Mouse (Mus musculus) hindbrain, embryonic 14.5 days (tissue): ENCODE measurements around the gene Adcy6. TPM values are rescaled to one million over a fixed set of nuclear protein-coding genes. Genes with fewer than 3 reads are reported as not detected.
A peak's percentile ranks its signal among the peaks of the same experiment; 100 is the strongest.

Experiments used
- ATAC-seq: fragments of 200-750 bp; cut with Nextera tagmentation; 2 replicates; pipeline ENCODE4 v1.8.0; 2017; ENCODE audit warnings: moderate number of reproducible peaks, mild to moderate bottlenecking, moderate TSS enrichment, moderate library complexity; ENCODE audit not compliant: low FRiP score
- DNase-seq: peaks from one replicate; pipeline ENCODE4 v3.0.0-alpha.2; 2015; ENCODE audit warnings: low spot score
- H3K27ac ChIP-seq: fragments of 300-500 bp; sonication (generic); 2 replicates; pipeline ENCODE4 v1.5.1; 2014; ENCODE audit warnings: mild to moderate bottlenecking, moderate library complexity
- H3K27me3 ChIP-seq: fragments of 300-500 bp; sonication (generic); 2 replicates; pipeline ENCODE4 v1.6.1; 2014; ENCODE audit warnings: mild to moderate bottlenecking, low read length, mixed read lengths; ENCODE audit not compliant: control insufficient read depth, insufficient read depth
- H3K36me3 ChIP-seq: fragments of 300-500 bp; sonication (generic); replicated peaks from 2 replicates; pipeline ENCODE4 v1.6.1; 2014; ENCODE audit not compliant: control insufficient read depth, insufficient read depth
- H3K4me1 ChIP-seq: fragments of 300-500 bp; sonication (generic); replicated peaks from 2 replicates; pipeline ENCODE4 v1.6.1; 2014; ENCODE audit warnings: antibody characterized with exemption, low read length, mixed read lengths; ENCODE audit not compliant: control insufficient read depth, insufficient read depth
- H3K4me2 ChIP-seq: fragments of 300-500 bp; sonication (generic); replicated peaks from 2 replicates; pipeline ENCODE4 v1.6.1; 2014; ENCODE audit warnings: mild to moderate bottlenecking, moderate library complexity
- H3K4me3 ChIP-seq: fragments of 300-500 bp; sonication (generic); replicated peaks from 2 replicates; pipeline ENCODE4 v1.5.1; 2014; ENCODE audit warnings: mild to moderate bottlenecking, low read length
- H3K9ac ChIP-seq: fragments of 300-500 bp; sonication (generic); 2 replicates; pipeline ENCODE4 v1.6.1; 2014
- H3K9me3 ChIP-seq: fragments of 300-500 bp; sonication (generic); 2 replicates; pipeline ENCODE4 v1.6.1; 2016; ENCODE audit warnings: low read length; ENCODE audit not compliant: control insufficient read depth
- WGBS: fragments of 180-500 bp; shearing (Covaris S2); extraction: QIAGEN DNeasy Blood & Tissue Kit; methylation state at CpG from one replicate; pipeline ENCODE4 v1.1.7; 2014; 5-methylcytosine and 5-hydroxymethylcytosine counted together
- polyA plus RNA-seq: library from polyadenylated mRNA; unstranded; fragments of >200 nt; fragmentation: Nextera tagmentation; extraction: Ambion mirVana; gene quantifications from 2 replicates; pipeline ENCODE4 v1.2.1, GENCODE M21; 2014

The Adcy6 gene
- polyA plus RNA-seq, 1 experiment from 2014 or later: 11.0 TPM

- no peaks in the 10 kb centered on the region for H3K27me3 ChIP-seq
- H3K4me2 ChIP-seq: no peak overlapping the region
- peak; percentile 88 for DNase-seq
- 60% methylated on average over 4 of the region's 5 CpGs for WGBS
- H3K27ac ChIP-seq: no peak overlapping the region
- H3K9ac ChIP-seq: no peak overlapping the region
- no peaks in the 10 kb centered on the region for H3K9me3 ChIP-seq
- no peak overlapping the region for H3K4me3 ChIP-seq
- no peaks in the 10 kb centered on the region for H3K4me1 ChIP-seq
- no peaks in the 10 kb centered on the region for H3K36me3 ChIP-seq
- peak; percentile 64; the same call in 1 of the 2 replicates for ATAC-seq
Observed at GRCm38 (mm10) chr15:98579795-98580464, 29.9 kb downstream of the Adcy6 start.

GRCm38 (mm10) chr15:98579310-98579709 lies 30.6 kb downstream of the Adcy6 start:
- Histone ChIP-seq H3K9me3 (no peaks in the 10 kb centered on the region), H3K4me2 (no peak overlapping the region), H3K4me1 (no peaks in the 10 kb centered on the region), H3K9ac (no peak overlapping the region), H3K27me3 (no peaks in the 10 kb centered on the region), H3K27ac (no peak overlapping the region), H3K4me3 (no peak overlapping the region), H3K36me3 (no peaks in the 10 kb centered on the region)
- WGBS: 67% methylated on average over 2 of the region's 2 CpGs
- no peak for DNase-seq
- ATAC-seq: no peak

GRCm38 (mm10) chr15:98573293-98573692 lies 36.6 kb downstream of the Adcy6 start:
- 77% methylated on average over 4 of the region's 4 CpGs for WGBS
- no peak overlapping the region for H3K4me2 ChIP-seq
- DNase-seq (no peak), ATAC-seq (no peak)
- H3K27ac ChIP-seq: no peak overlapping the region
- H3K27me3 ChIP-seq: no peaks in the 10 kb centered on the region
- H3K36me3 ChIP-seq: no peaks in the 10 kb centered on the region
- H3K9ac ChIP-seq: no peak overlapping the region
- H3K4me3 ChIP-seq: no peak overlapping the region
- peaks cover 9% of the 10 kb centered on the region for H3K4me1 ChIP-seq
- no peaks in the 10 kb centered on the region for H3K9me3 ChIP-seq

- Histone ChIP-seq H3K4me3 (no peak within 1 kb of the TSS), H3K9ac (no peak within 1 kb of the TSS), H3K9me3 (no peaks in the 10 kb centered on the region), H3K4me2 (no peak within 1 kb of the TSS), H3K36me3 (no peaks in the 10 kb centered on the region), H3K4me1 (peaks cover 18% of the 10 kb centered on the region), H3K27ac (no peak within 1 kb of the TSS), H3K27me3 (no peaks in the 10 kb centered on the region)
- DNase-seq (no peak), ATAC-seq (no peak)
- WGBS: 82% methylated on average over 10 of the region's 10 CpGs
Observed at GRCm38 (mm10) chr15:98570873-98571538, 38.9 kb downstream of the Adcy6 start, which contains the start of the genes Ccnt1 and 4930415O20Rik. Gene Ccnt1 (minus strand): TSS chr15:98570923. Gene 4930415O20Rik (plus strand): TSS chr15:98571004.

- no peak overlapping the region for H3K4me3 ChIP-seq
- ATAC-seq: no peak
- H3K27me3 ChIP-seq: no peaks in the 10 kb centered on the region
- 84% methylated on average over 4 of the region's 4 CpGs for WGBS
- no peak overlapping the region for H3K27ac ChIP-seq
- DNase-seq: no peak
- no peak overlapping the region for H3K9ac ChIP-seq
- H3K36me3 ChIP-seq: peaks cover 3% of the 10 kb centered on the region; the same call in 1 of the 2 replicates
- no peak overlapping the region for H3K4me2 ChIP-seq
- H3K4me1 ChIP-seq: peaks cover 29% of the 10 kb centered on the region
- H3K9me3 ChIP-seq: no peaks in the 10 kb centered on the region
Observed at GRCm38 (mm10) chr15:98569795-98570365, 40.0 kb downstream of the Adcy6 start.

- H3K27me3 ChIP-seq: no peaks in the 10 kb centered on the region
- 68% methylated on average over 7 of the region's 7 CpGs for WGBS
- peak overlapping the region; percentile 59; the same call in 1 of the 2 replicates for H3K4me3 ChIP-seq
- peaks cover 8% of the 10 kb centered on the region for H3K36me3 ChIP-seq
- H3K27ac ChIP-seq: no peak overlapping the region
- H3K9me3 ChIP-seq: no peaks in the 10 kb centered on the region
- ATAC-seq: no peak
- peak overlapping the region; percentile 73 for H3K9ac ChIP-seq
- DNase-seq: no peak
- H3K4me1 ChIP-seq: peaks cover 30% of the 10 kb centered on the region
- H3K4me2 ChIP-seq: peak overlapping the region; percentile 63
Observed at GRCm38 (mm10) chr15:98569216-98569615, 40.7 kb downstream of the Adcy6 start.

- Histone ChIP-seq H3K4me2 (peak overlapping the region; percentile 63), H3K27me3 (no peaks in the 10 kb centered on the region), H3K4me3 (peak overlapping the region; percentile 59), H3K36me3 (peaks cover 16% of the 10 kb centered on the region), H3K4me1 (peaks cover 30% of the 10 kb centered on the region), H3K9ac (peak overlapping the region; percentile 73), H3K27ac (peak overlapping the region; percentile 89), H3K9me3 (no peaks in the 10 kb centered on the region)
- no peak for DNase-seq
- 13% methylated on average over 22 of the region's 22 CpGs for WGBS
- no peak for ATAC-seq
Observed at GRCm38 (mm10) chr15:98568256-98569033, 41.4 kb downstream of the Adcy6 start.

GRCm38 (mm10) chr15:98567278-98568134 lies 42.4 kb downstream of the Adcy6 start:
- peak overlapping the region; percentile 82 for H3K4me3 ChIP-seq
- WGBS: under 1% methylated on average over 88 of the region's 88 CpGs

More at GRCm38 (mm10) chr15:98567278-98568134, 42.4 kb downstream of the Adcy6 start:
- Histone ChIP-seq H3K27ac (peak overlapping the region; percentile 91), H3K36me3 (peaks cover 25% of the 10 kb centered on the region), H3K4me2 (peak overlapping the region; percentile 97), H3K4me1 (peaks cover 30% of the 10 kb centered on the region), H3K27me3 (no peaks in the 10 kb centered on the region), H3K9me3 (no peaks in the 10 kb centered on the region), H3K9ac (peak overlapping the region; percentile 73)
- DNase-seq (peak; percentile 100), ATAC-seq (peak; percentile 97)
